Mouse (Mus musculus): ENCODE measurements at regions not wholly inside any gene's neighbourhood (a gene's known extent, or its start where the extent isn't known, plus 50 kb on each side); places are given as distances from the start of the nearest gene placed in this dataset.
"Not testable (repeated sequence)": the region's sequence is repeated elsewhere in the genome, so short reads cannot be mapped to it uniquely, and the experiment has no call there.

DNA sequence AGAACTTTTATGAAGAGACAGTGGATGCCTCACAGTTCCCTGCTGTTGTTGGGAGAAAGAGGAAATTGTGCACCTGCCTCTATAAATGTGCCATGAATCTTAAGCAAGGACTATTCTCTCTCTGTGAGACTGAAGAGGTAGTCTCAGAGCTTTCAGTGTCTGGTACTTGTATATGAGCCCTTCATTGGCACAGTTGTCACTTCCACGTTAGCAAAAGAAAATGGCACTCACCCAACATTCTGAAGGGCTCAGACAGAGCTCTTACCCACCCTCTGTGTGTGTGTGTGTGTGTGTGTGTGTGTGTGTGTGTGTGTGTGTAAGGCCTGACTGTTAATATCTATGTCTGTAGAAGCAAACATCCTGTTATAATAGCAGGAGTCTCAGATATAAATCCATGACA, 75.6 kb upstream of the Lhfpl3 start:
- no peak for DNase-seq (ENCODE audit: low spot score in 2 of 2)

DNA sequence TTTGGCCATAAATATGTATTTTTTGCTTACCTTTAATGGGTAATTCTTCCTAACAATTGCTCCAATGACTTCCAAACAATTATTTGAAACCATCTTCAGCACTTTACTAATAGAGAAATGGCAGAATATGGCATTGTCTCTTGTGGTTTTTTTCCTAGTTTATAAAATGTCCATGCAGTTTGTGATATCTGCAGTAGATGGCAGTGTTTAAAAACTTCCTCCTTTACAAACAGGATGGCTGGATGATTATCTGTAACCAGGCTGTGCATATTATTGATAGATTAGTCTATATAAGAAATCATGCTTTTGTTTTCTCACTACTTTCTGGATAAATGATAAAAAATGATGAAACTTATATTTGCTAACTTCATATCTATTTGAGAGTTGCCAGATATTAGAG, 91.0 kb upstream of the Orc5 start:
- DNase-seq (ENCODE audit: low spot score in 2 of 2): peak in 1 of 2 experiments; percentile 24

DNA sequence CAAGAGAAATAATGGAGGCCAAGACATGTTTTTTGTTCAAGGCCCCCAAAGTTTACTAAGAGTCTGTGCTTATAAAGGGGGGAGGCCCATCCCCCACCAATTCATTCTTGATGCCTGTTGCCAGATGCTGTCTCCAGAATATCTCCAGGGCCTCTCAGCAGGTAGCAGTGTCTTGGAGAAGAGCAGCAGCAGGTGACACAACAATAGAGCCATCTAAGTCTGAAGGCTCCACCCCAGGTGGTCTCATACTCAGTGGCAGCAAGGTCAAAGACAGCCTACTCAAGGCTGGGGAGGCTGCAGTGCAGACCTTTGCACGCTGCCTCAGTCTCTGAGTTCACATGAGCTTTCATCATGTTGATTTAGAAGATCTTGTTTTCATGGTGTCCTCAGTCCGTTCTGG, 66.8 kb upstream of the Orc5 start:
- DNase-seq (ENCODE audit: low spot score in 2 of 2): not testable (repeated sequence)
